Mouse (Mus musculus): ENCODE results near the gene Neurl3. TPM values are rescaled to one million over a fixed set of nuclear protein-coding genes. Genes with fewer than 3 reads are reported as not detected.

The Neurl3 gene
- polyA plus RNA-seq, 1 experiment = 2.5 TPM

GRCm38 (mm10) chr1:36230919-36231705 lies 43.4 kb downstream of the Neurl3 start:
- no peaks in the 10 kb centered on the region for H3K4me1 ChIP-seq (ENCODE audit: control insufficient read depth, insufficient read depth, insufficient read length, low read length)
- H3K4me3 ChIP-seq (ENCODE audit: insufficient read depth, low read depth, low read length) = no peak overlapping the region
- no peak overlapping the region for H3K27ac ChIP-seq (replicated peaks; ENCODE audit: low read depth, low read length)

- H3K4me1 ChIP-seq (ENCODE audit: control insufficient read depth, insufficient read depth, insufficient read length, low read length) = no peaks in the 10 kb centered on the region
- H3K27ac ChIP-seq (replicated peaks; ENCODE audit: low read depth, low read length) = no peak overlapping the region
- no peak overlapping the region for H3K4me3 ChIP-seq (ENCODE audit: insufficient read depth, low read depth, low read length)
Observed at GRCm38 (mm10) chr1:36228461-36228860, 46.0 kb downstream of the Neurl3 start.

- Histone ChIP-seq H3K27ac (replicated peaks; ENCODE audit: low read depth, low read length) (no peak overlapping the region), H3K4me1 (ENCODE audit: control insufficient read depth, insufficient read depth, insufficient read length, low read length) (no peaks in the 10 kb centered on the region), H3K4me3 (ENCODE audit: insufficient read depth, low read depth, low read length) (no peak overlapping the region)
Observed at GRCm38 (mm10) chr1:36224648-36225047, 49.8 kb downstream of the Neurl3 start.

Other genes with a start within 250 kb of the Neurl3 start
- 8.8 and 12.1 TPM in 2 replicates for gene Hs6st1, start 206.3 kb downstream of the Neurl3 start, polyA plus RNA-seq (2012; ENCODE audit: insufficient read depth, insufficient read length, missing spikeins)
- 11.0 and 11.6 TPM in 2 replicates for gene Uggt1, start 30.0 kb downstream of the Neurl3 start, polyA plus RNA-seq (2012; ENCODE audit: insufficient read depth, insufficient read length, missing spikeins)
- 1.3 and 4.0 TPM in 2 replicates for gene Arid5a, start 33.1 kb upstream of the Neurl3 start, polyA plus RNA-seq (2012; ENCODE audit: insufficient read depth, insufficient read length, missing spikeins)
- 26.9 and 35.3 TPM in 2 replicates for gene Kansl3, start 94.5 kb upstream of the Neurl3 start, polyA plus RNA-seq (2012; ENCODE audit: insufficient read depth, insufficient read length, missing spikeins)
- gene Fer1l5, start 97.6 kb upstream of the Neurl3 start, polyA plus RNA-seq (2012; ENCODE audit: insufficient read depth, insufficient read length, missing spikeins) = not detected in 2 replicates
- 25.6 and 26.7 TPM in 2 replicates for gene Lman2l, start 170.6 kb upstream of the Neurl3 start, polyA plus RNA-seq (2012; ENCODE audit: insufficient read depth, insufficient read length, missing spikeins)
- gene Cnnm4, start 196.9 kb upstream of the Neurl3 start, polyA plus RNA-seq (2012; ENCODE audit: insufficient read depth, insufficient read length, missing spikeins) = 1.5 TPM in 2 replicates
- gene Cnnm3, start 237.2 kb upstream of the Neurl3 start, polyA plus RNA-seq (2012; ENCODE audit: insufficient read depth, insufficient read length, missing spikeins) = 7.2 and 7.3 TPM in 2 replicates

All from brown adipose tissue, adult 24 weeks (tissue).